Mouse (Mus musculus) Patski (cell line): ENCODE data around the gene Fam193a. TPM values are rescaled to one million over a fixed set of nuclear protein-coding genes. Genes with fewer than 3 reads are reported as not detected.
A peak's percentile ranks its signal among the peaks of the same experiment; 100 is the strongest.

Experiments used
- ATAC-seq: fragments of 100-300 bp; one replicate; pipeline ENCODE4 v1.8.0; 2021
- CTCF ChIA-PET: fragments of 350-600 bp; sonication (Branson Sonifier 250); formaldehyde crosslinking; loops from one replicate; lab custom pipeline; 2022; ENCODE audit warnings: inconsistent platforms; lab: Charles Lee
- POLR2A ChIA-PET: fragments of 350-600 bp; sonication (Branson Sonifier 250); formaldehyde crosslinking; loops from one replicate; lab custom pipeline; 2022; ENCODE audit warnings: antibody characterized with exemption, inconsistent platforms; lab: Charles Lee
- DNase-seq: peaks from one replicate; pipeline ENCODE4 v3.0.0-alpha.2; 2011; ENCODE audit warnings: low read depth, low spot score
- H3K27me3 ChIP-seq: fragments of 371-371 bp; one replicate; pipeline ENCODE4 v1.5.1; 2021
- CTCF ChIP-seq: fragments of 100-300 bp; IDR thresholded peaks from one replicate; pipeline ENCODE4 v1.5.1; 2021
- in situ Hi-C: fragments of 300-500 bp; cut with MboI; formaldehyde crosslinking; loops from 3 replicates; pipeline ENCODE4 v1.11.1; 2018; ENCODE audit warnings: low pct_unique_long_range_greater_than_20kb, mixed read lengths
- polyA plus RNA-seq: library from polyadenylated mRNA; unstranded; gene quantifications from one replicate; pipeline ENCODE4 v1.2.3, GENCODE M21; 2021

The Fam193a gene
- polyA plus RNA-seq, 1 experiment from 2014 or later, result 35.7 TPM

- ChIA-PET POLR2A (interaction anchor here (0.5 to 1.4 kb wide), 6 partner anchors 16 to 326 kb away, joined by 3 to 5 read pairs (median 4); no protein-coding TSS in a partner anchor), CTCF (interaction anchor here (1.1 to 1.6 kb wide), 5 partner anchors 10 to 146 kb away, joined by 3 to 9 read pairs (median 4); partner anchors contain the start of genes Mfsd10 and Nop14)
- H3K27me3 ChIP-seq, result no peaks in the 10 kb centered on the region
- ATAC-seq (peak; percentile 94), DNase-seq (peak; percentile 73)
- TF ChIP-seq CTCF, result no peak
- in situ Hi-C loops, result loop anchor here (5.0 kb wide), 1 partner anchor 124 kb away; the partner anchor contains the start of gene Mfsd10
Measured at GRCm38 (mm10) chr5:34513466-34514217, 143.9 kb downstream of the Fam193a start, which contains the start of gene Tnip2. Tnip2 (minus strand) TSS chr5:34513991.

GRCm38 (mm10) chr5:34514218-34514566 lies 144.5 kb downstream of the Fam193a start:
- no peaks in the 10 kb centered on the region for H3K27me3 ChIP-seq
- POLR2A ChIA-PET, result interaction anchor here (1.0 to 1.4 kb wide), 3 partner anchors 15 to 25 kb away, joined by 3 read pairs; no protein-coding TSS in a partner anchor
- DNase-seq (no peak), ATAC-seq (no peak)
- CTCF ChIA-PET, result interaction anchor here (1.1 to 1.6 kb wide), 6 partner anchors 9 to 145 kb away, joined by 3 to 9 read pairs (median 4); partner anchors contain the start of genes Mfsd10 and Nop14
- no peak for TF ChIP-seq CTCF
- in situ Hi-C loops, result loop anchor here (5.0 kb wide), 1 partner anchor 123 kb away; the partner anchor contains the start of gene Mfsd10

DNA sequence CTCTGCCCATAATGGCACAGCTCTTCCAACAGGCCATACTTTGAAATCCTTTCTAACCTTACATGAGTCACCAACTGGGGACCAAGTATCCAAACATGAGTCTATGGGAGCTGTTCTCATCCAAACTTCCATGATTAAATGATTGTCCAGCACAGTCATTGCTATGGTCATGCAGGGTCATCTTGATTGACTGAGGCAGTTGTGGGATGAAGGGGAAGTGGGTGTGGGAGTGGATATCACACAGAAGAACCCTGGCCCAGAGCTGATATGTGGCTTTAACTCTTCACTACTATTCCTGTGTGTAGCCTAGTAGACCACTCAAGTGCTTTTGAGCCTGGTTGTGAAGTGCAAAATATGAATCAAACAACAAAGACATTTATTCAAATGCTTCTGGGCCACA lies 145.4 kb downstream of the Fam193a start:
- no peaks in the 10 kb centered on the region for H3K27me3 ChIP-seq
- ChIA-PET CTCF (interaction anchor here (1.1 to 1.7 kb wide), 6 partner anchors 8 to 133 kb away, joined by 3 to 9 read pairs (median 5); partner anchors contain the start of genes Add1 and Mfsd10), POLR2A (no interaction called here)
- no peak for TF ChIP-seq CTCF
- in situ Hi-C loops, result no loop called here
- DNase-seq (no peak), ATAC-seq (no peak)

GRCm38 (mm10) chr5:34517913-34518312 lies 148.2 kb downstream of the Fam193a start:
- ChIA-PET CTCF (interaction anchor here (1.0 to 2.8 kb wide), 9 partner anchors 12 to 125 kb away, joined by 3 to 8 read pairs (median 4); partner anchors contain the start of gene Mfsd10), POLR2A (interaction anchor here (1.0 kb wide), 1 partner anchor 89 kb away, joined by 3 read pairs; no protein-coding TSS in a partner anchor)
- no peaks in the 10 kb centered on the region for H3K27me3 ChIP-seq
- in situ Hi-C loops, result no loop called here
- ATAC-seq (peak; percentile 22), DNase-seq (no peak)
- TF ChIP-seq CTCF, result peak; percentile 94

DNA sequence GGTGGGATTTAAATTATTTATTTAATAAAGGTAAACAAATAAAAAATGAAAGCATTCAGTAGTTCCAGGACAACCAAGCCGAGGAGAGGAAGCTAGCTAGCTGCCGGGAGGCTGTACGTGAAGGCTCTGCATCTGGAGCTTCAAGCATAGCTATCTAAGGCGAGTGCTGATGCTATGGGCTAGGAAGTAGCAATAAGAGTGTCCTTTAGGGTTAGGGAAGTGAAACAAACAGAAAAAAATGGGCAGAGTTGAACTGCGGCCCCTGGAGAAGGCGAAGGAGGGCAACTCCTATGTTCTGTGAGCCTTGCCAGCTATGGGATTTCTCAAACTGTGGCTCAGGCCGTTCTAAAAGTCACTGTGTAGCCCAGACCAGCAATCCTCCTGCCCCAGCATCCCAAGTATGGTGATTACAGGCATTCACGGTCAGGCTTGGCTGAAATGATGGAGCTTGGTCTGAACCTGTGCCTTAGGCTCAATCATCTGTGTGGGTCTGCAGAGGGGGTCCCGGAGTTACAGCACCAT lies 149.7 kb downstream of the Fam193a start:
- no peak for DNase-seq
- no peak for TF ChIP-seq CTCF
- CTCF ChIA-PET, result interaction anchor here (0.6 to 2.8 kb wide), 6 partner anchors 10 to 143 kb away, joined by 3 to 8 read pairs (median 3); no protein-coding TSS in a partner anchor
- in situ Hi-C loops, result no loop called here
- POLR2A ChIA-PET, result interaction anchor here (0.5 kb wide), 1 partner anchor 60 kb away, joined by 3 read pairs; no protein-coding TSS in a partner anchor
- no peak for ATAC-seq
- H3K27me3 ChIP-seq, result no peaks in the 10 kb centered on the region

- DNase-seq (no peak), ATAC-seq (no peak)
- H3K27me3 ChIP-seq, result no peaks in the 10 kb centered on the region
- in situ Hi-C loops, result no loop called here
- POLR2A ChIA-PET, result no interaction called here
- TF ChIP-seq CTCF, result no peak
- CTCF ChIA-PET, result interaction anchor here (1.5 kb wide), 1 partner anchor 9 kb away, joined by 4 read pairs; no protein-coding TSS in a partner anchor
Measured at GRCm38 (mm10) chr5:34520458-34521209, 150.9 kb downstream of the Fam193a start.

DNA sequence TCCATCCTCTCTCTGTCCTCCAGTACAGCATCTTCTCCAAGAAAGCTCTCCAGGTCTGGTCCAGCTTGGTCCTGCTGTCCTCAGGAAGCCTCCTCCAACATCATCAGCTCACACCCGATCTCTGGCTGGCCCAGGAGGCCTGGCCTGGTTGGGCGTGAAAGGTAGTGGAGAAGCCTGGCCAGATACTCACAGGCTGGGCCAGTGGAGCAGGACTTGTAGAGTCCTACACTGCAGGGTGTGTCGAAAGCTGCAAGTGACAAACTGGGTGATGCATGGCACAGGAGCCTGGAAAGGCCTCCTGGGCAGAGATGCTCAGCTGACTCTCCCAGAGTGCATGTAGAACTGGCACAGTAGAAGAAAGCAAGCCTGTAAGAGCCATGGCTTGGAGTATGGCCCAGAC lies 151.6 kb downstream of the Fam193a start:
- ChIA-PET POLR2A (interaction anchor here (0.7 to 1.0 kb wide), 2 partner anchors 27 to 114 kb away, joined by 4 to 8 read pairs; no protein-coding TSS in a partner anchor), CTCF (no interaction called here)
- DNase-seq (no peak), ATAC-seq (no peak)
- H3K27me3 ChIP-seq, result no peaks in the 10 kb centered on the region
- no peak for TF ChIP-seq CTCF
- in situ Hi-C loops, result no loop called here

DNA sequence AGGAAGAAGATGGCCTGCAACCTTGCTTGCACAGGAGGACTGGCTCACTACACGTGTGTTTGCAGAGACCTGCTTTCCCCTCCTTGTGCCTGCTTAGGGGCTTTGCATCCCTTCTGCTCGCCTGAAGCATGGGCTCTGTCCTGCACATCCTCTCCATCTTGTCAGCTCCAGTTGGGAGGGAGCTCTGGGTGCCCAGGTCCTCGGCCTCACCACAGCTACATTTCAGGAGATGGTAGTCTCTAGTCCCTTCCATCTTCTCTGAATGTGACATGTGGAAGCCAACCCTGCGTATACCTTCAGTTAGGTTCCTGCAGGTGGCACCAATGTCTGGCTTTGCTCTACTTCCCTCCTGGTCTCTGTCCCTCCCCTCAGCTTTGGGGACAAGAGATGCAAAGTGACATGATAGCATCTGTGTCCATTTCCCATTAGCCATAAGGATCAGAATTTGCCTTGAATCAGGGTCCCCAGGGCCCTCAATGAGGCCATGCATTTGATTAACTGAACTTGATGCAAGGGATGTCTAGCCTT lies 154.3 kb downstream of the Fam193a start:
- no peak for ATAC-seq
- no peaks in the 10 kb centered on the region for H3K27me3 ChIP-seq
- ChIA-PET POLR2A (no interaction called here), CTCF (interaction anchor here (0.8 to 2.7 kb wide), 4 partner anchors 9 to 130 kb away, joined by 3 to 9 read pairs (median 6); partner anchors contain the start of gene Tnip2)
- no peak for TF ChIP-seq CTCF
- no peak for DNase-seq
- in situ Hi-C loops, result no loop called here

GRCm38 (mm10) chr5:34524511-34524910 lies 154.8 kb downstream of the Fam193a start:
- no peaks in the 10 kb centered on the region for H3K27me3 ChIP-seq
- ChIA-PET CTCF (interaction anchor here (1.2 to 2.7 kb wide), 2 partner anchors 10 to 129 kb away, joined by 4 to 9 read pairs; partner anchors contain the start of gene Tnip2), POLR2A (no interaction called here)
- DNase-seq (no peak), ATAC-seq (no peak)
- in situ Hi-C loops, result no loop called here
- no peak for TF ChIP-seq CTCF
